Mouse (Mus musculus): Measurements from ENCODE around the gene Pdpk1.

- TF ChIP-seq CTCF (IDR thresholded peaks at IDR 0.05; ENCODE audit: borderline replicate concordance, insufficient read depth, low read depth, low read length) (no peak), POLR2A (IDR thresholded peaks at IDR 0.05; ENCODE audit: borderline replicate concordance, insufficient read depth, low read length) (no peak)
Measured at GRCm38 (mm10) chr17:24199252-24199651, 48.5 kb upstream of the Pdpk1 start.
